Mouse (Mus musculus) forebrain, embryonic 12.5 days (tissue): ENCODE measurements around the gene Asic2. TPM values are rescaled to one million over a fixed set of nuclear protein-coding genes. Genes with fewer than 3 reads are reported as not detected.
A peak's percentile ranks its signal among the peaks of the same experiment; 100 is the strongest.

Experiments
- ATAC-seq: fragments of 200-750 bp; cut with Nextera tagmentation; 2 replicates; pipeline ENCODE4 v1.8.0; 2017; ENCODE audit warnings: moderate TSS enrichment; ENCODE audit not compliant: low FRiP score
- H3K27ac ChIP-seq: fragments of 300-500 bp; sonication (generic); 2 replicates; pipeline ENCODE4 v1.5.1; 2016; ENCODE audit warnings: mild to moderate bottlenecking
- H3K27me3 ChIP-seq: fragments of 300-500 bp; sonication (generic); 2 replicates; pipeline ENCODE4 v1.6.1; 2016; ENCODE audit warnings: mild to moderate bottlenecking
- H3K36me3 ChIP-seq: fragments of 300-500 bp; sonication (generic); replicated peaks from 2 replicates; pipeline ENCODE4 v1.6.1; 2016; ENCODE audit warnings: mild to moderate bottlenecking
- H3K4me1 ChIP-seq: fragments of 300-500 bp; sonication (generic); 2 replicates; pipeline ENCODE4 v1.6.1; 2016
- H3K4me2 ChIP-seq: fragments of 300-500 bp; sonication (generic); 2 replicates; pipeline ENCODE4 v1.6.1; 2016; ENCODE audit warnings: mild to moderate bottlenecking, moderate library complexity
- H3K4me3 ChIP-seq: fragments of 300-500 bp; sonication (generic); replicated peaks from 2 replicates; pipeline ENCODE4 v1.5.1; 2016; ENCODE audit warnings: mild to moderate bottlenecking
- H3K9ac ChIP-seq: fragments of 300-500 bp; sonication (generic); 2 replicates; pipeline ENCODE4 v1.6.1; 2016; ENCODE audit warnings: mild to moderate bottlenecking
- H3K9me3 ChIP-seq: fragments of 300-500 bp; sonication (generic); 2 replicates; pipeline ENCODE4 v1.6.1; 2016
- WGBS: fragments of 180-500 bp; shearing (Covaris S2); methylation state at CpG from one replicate; pipeline ENCODE4 v1.1.7; 2016; 5-methylcytosine and 5-hydroxymethylcytosine counted together
- polyA plus RNA-seq: library from polyadenylated mRNA; unstranded; fragments of >200 nt; fragmentation: Nextera tagmentation; extraction: Ambion mirVana; gene quantifications from 2 replicates; pipeline ENCODE4 v1.2.1, GENCODE M21; 2016

The Asic2 gene
- polyA plus RNA-seq, 1 experiment from 2014 or later = 3.3 TPM

DNA sequence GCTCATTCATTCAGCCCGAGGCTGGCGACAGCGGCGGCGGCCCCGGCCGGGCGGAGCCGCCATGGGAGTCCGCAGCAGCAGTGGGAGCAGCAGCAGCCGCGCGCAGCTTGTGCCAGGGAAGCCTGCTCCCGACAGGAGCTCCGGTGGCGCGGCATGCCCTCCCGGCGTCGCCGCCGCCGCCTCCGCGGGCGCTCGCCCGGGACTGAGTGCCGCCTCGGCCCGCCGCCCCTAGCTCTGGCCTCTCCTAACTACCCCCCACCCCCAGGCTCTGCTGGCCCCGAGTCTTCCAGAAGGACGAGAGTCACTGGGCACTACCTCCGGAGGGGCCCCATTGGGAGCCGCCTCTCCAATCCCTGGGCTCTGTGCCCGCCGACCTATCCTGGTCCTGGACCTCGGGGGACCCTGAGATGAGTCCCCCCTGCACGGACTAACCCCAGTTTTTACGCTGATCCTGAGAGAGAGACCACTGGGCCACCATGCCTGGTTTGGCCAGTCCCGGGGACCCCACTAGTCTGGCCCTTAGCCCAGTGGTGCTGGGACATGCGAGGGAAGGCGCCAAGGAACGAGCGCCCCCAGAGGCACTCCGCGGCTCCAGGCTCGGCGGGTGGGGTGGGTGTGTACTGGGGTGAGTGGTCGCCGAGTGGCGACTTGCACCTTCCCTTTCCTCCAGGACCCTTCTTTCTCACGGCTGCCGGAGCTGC lies 815.6 kb downstream of the Asic2 start:
- H3K4me1 ChIP-seq = peaks cover 26% of the 10 kb centered on the region
- peaks cover 60% of the 10 kb centered on the region for H3K27me3 ChIP-seq
- H3K27ac ChIP-seq = peak overlapping the region; percentile 65; the same call in 1 of the 2 replicates
- peak overlapping the region; percentile 90 for H3K4me2 ChIP-seq
- peak overlapping the region; percentile 69 for H3K9ac ChIP-seq
- H3K4me3 ChIP-seq = peak overlapping the region; percentile 68
- H3K9me3 ChIP-seq = no peaks in the 10 kb centered on the region
- no peaks in the 10 kb centered on the region for H3K36me3 ChIP-seq
- peak; percentile 84 for ATAC-seq
- under 1% methylated on average over 52 of the region's 55 CpGs for WGBS

DNA sequence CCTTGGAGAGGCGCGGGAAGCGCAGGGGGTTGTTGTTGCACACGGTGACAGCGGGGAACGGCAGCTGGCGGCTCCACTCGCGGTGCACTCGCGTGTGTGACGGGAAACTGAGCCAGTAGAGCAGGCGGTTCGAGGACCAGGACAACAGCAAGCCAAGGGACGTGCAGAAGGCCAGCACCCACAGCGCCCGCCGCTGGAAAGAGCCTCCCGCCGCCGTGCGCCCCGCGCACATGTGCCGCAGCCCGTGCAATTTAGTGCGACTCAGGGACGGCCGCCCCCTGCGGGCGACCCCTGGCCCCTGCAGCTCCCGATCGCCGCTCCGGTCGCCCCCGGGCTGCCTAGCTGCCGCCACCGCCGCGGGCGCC lies 816.3 kb downstream of the Asic2 start:
- Histone ChIP-seq H3K4me1 (peaks cover 26% of the 10 kb centered on the region), H3K27me3 (peaks cover 58% of the 10 kb centered on the region), H3K9ac (peak overlapping the region; percentile 69), H3K4me3 (peak overlapping the region; percentile 68), H3K9me3 (no peaks in the 10 kb centered on the region), H3K4me2 (peak overlapping the region; percentile 90), H3K36me3 (no peaks in the 10 kb centered on the region), H3K27ac (no peak overlapping the region)
- peak; percentile 60 for ATAC-seq
- WGBS = under 1% methylated on average over 34 of the region's 42 CpGs

DNA sequence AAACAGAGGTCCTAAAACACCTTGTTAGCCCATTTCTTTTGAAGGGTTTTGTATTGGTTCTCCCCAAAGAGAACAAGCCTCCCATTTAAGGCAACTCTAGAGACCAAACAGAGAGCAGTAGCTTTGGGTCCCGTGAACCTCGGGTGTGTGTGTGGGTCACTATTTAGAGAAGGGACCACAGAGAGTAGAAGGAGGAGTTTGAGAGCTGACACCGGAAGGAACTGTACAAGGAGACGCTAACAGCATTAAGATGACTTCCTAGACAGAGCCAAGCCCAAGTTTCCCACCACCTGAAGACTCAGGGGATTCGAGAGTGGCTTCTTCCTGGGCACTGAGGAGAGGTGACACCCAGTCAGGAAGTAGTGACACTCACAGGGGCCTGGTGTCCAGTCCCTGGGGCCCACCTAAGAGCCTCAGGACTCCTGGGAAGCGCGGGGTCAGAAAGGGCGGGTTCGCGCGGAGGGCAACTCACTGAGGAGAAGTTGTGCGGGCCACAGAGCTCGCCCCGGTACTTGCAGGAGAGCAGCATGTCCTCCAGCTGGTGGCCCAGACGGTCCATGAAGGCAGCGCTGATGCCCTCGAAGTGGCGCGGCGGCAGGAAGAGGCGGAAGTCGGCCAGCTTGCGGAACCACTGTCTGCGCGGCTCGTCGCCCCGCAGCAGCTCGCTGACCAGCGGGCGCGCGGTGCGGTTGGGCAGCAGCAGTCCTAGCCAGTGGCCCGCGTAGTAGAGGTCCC lies 816.8 kb downstream of the Asic2 start:
- Histone ChIP-seq H3K4me3 (peak overlapping the region; percentile 68), H3K27ac (no peak overlapping the region), H3K4me2 (peak overlapping the region; percentile 90), H3K27me3 (peaks cover 58% of the 10 kb centered on the region), H3K4me1 (peaks cover 26% of the 10 kb centered on the region), H3K9me3 (no peaks in the 10 kb centered on the region), H3K36me3 (no peaks in the 10 kb centered on the region), H3K9ac (peak overlapping the region; percentile 69)
- ATAC-seq = peak; percentile 17; the same call in 1 of the 2 replicates
- WGBS = 7% methylated on average over 30 of the region's 36 CpGs

DNA sequence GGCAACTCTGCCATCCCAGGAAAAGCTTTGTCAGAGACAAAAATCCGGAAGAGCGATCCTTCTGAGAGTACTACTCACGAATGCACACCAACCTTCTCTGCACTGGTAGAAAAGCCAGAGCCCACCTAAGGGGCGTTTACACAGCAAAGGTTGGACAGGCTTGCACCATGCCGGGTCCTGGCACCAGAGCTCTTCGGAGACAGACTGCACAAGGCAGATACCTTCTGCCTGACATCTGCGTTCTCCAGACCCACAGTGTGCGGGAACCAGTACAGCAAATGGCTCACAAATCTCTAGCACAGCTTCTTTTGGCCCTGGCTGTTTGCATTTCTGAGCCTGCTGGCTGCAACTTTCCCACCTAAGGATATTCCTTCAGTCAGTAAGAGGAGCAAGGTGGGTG lies 817.6 kb downstream of the Asic2 start:
- H3K4me3 ChIP-seq = no peak overlapping the region
- ATAC-seq = no peak
- H3K9me3 ChIP-seq = no peaks in the 10 kb centered on the region
- no peak overlapping the region for H3K4me2 ChIP-seq
- no peak overlapping the region for H3K27ac ChIP-seq
- H3K4me1 ChIP-seq = peaks cover 26% of the 10 kb centered on the region
- no peaks in the 10 kb centered on the region for H3K36me3 ChIP-seq
- H3K27me3 ChIP-seq = peaks cover 50% of the 10 kb centered on the region
- WGBS = 82% methylated on average over 8 of the region's 8 CpGs
- H3K9ac ChIP-seq = no peak overlapping the region

DNA sequence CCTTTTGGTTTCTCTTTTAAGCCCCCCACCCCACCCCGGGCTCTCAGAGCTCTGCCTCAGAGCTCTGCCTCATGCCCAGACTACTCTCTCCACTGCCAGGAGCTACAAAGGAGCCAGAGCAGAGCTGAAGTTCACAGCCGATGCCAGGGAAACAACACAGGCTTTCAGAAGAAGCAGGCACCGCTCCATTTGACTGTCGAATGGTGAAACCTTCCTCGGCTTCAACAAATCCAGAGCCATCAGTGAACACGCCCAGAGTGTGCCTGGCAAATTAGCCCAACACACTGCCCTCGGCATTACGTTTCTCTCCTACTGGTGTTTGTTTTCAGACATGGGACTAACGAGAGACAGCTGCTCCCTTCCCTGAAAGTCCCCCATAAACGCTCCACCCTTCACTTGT lies 819.8 kb downstream of the Asic2 start:
- H3K9me3 ChIP-seq = no peaks in the 10 kb centered on the region
- H3K36me3 ChIP-seq = no peaks in the 10 kb centered on the region
- H3K4me2 ChIP-seq = no peak overlapping the region
- peaks cover 29% of the 10 kb centered on the region for H3K27me3 ChIP-seq
- H3K27ac ChIP-seq = no peak overlapping the region
- 62% methylated on average over 10 of the region's 10 CpGs for WGBS
- H3K4me3 ChIP-seq = no peak overlapping the region
- no peak for ATAC-seq
- no peak overlapping the region for H3K9ac ChIP-seq
- H3K4me1 ChIP-seq = peaks cover 18% of the 10 kb centered on the region; the same call in 1 of the 2 replicates

DNA sequence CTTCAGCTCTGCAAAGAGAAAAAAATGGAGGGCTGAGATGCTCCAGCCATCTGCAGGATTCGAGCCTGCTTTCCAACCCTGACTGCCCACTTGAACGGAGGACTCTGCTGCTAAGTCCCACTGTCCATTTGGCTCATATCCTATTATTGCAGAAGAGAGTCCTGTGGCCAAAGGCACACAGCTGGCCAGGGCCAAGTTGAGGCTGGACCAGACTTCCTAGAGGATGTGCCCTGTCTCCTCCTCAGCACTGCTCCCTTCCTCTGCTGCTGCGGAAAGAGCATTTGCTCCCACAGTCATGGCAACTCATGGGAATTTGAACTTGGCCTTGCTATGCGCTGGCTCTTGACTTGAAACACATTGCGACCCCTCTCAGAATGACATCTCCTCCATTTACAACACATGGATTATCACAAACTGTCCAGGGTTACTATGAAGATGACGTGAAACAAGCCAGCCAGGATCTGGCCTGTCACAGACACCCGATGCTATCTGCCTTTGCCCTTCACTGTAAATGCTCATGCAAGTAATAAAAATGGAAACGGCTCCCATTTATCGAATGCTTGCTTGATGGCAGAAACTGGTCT lies 821.6 kb downstream of the Asic2 start:
- Histone ChIP-seq H3K27ac (no peak overlapping the region), H3K9ac (no peak overlapping the region), H3K36me3 (no peaks in the 10 kb centered on the region), H3K4me3 (no peak overlapping the region), H3K4me2 (no peak overlapping the region), H3K9me3 (no peaks in the 10 kb centered on the region), H3K4me1 (peaks cover 5% of the 10 kb centered on the region; the same call in 1 of the 2 replicates), H3K27me3 (peaks cover 21% of the 10 kb centered on the region)
- WGBS = 92% methylated on average over 9 of the region's 9 CpGs
- ATAC-seq = no peak

DNA sequence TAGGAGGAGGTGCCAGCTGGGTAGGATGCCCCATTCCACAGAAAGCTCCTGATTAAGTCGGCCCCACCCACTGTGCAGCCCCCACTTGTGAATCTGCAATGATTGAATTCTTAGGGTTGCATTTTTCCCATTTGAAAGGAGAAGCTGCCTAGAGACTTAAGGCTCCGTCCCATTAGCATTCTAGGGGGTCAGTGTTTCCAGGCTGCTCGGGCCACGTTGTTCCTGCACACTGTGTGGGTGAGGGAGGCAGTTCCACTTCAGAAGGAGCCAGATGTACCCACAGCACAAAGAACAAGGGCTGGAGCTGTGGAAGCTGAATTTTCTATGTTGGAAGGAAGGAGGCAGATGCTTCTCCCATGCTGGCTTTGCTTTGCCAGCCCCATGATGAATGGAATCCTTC lies 833.1 kb downstream of the Asic2 start:
- H3K27ac ChIP-seq = no peak overlapping the region
- no peaks in the 10 kb centered on the region for H3K27me3 ChIP-seq
- 34% methylated on average over 4 of the region's 4 CpGs for WGBS

DNA sequence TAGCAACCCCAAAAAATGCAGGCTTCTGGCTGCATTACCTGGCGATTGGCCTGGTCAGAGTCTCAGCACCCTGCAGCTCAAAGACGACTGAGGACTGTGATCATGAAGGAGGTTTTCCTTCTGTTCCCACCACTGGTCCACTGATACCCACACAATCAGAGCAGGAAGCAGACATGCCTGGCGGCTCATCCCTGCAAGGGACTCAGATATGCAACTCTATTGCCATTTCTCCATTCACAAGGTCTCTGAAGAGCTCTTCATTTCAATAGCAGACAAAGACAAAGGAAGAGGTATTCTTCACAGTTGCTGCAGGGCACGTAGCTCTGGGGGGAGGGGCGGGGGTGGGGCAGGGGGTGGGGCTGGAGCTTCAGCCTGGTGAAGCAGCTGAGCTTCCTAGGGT lies 834.3 kb downstream of the Asic2 start:
- H3K9ac ChIP-seq = no peak overlapping the region
- no peak overlapping the region for H3K27ac ChIP-seq
- H3K4me1 ChIP-seq = peaks cover 15% of the 10 kb centered on the region
- 15% methylated on average over 5 of the region's 5 CpGs for WGBS
- H3K4me3 ChIP-seq = no peak overlapping the region
- H3K27me3 ChIP-seq = no peaks in the 10 kb centered on the region
- no peak for ATAC-seq
- H3K9me3 ChIP-seq = no peaks in the 10 kb centered on the region
- H3K4me2 ChIP-seq = no peak overlapping the region; the same call in 1 of the 2 replicates
- H3K36me3 ChIP-seq = no peaks in the 10 kb centered on the region

More for the DNA sequence above, 833.1 kb downstream of the Asic2 start:
- ATAC-seq = no peak
- H3K9ac ChIP-seq = no peak overlapping the region
- no peak overlapping the region for H3K4me2 ChIP-seq
- H3K4me1 ChIP-seq = peaks cover 15% of the 10 kb centered on the region
- no peaks in the 10 kb centered on the region for H3K36me3 ChIP-seq
- H3K9me3 ChIP-seq = no peaks in the 10 kb centered on the region
- H3K4me3 ChIP-seq = no peak overlapping the region

DNA sequence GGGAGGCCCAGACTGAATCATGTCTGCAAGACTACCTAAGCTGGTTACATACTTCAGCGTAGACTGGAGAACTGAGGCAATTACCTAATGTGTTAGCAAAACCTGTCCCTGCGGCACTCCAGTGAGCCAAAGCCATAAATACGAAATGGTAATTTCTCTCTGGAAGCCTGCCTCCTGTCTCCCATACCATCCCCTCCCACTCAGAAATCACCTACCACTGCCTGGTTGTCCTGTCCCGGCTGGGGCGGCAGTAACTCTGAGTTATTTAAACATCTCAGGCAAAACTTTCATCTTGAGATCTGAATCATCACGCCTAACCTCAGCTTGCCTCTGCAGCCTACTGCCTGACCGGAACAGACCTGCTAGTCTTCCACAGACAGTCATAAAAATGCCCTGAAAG lies 835.6 kb downstream of the Asic2 start:
- no peak overlapping the region for H3K9ac ChIP-seq
- no peak for ATAC-seq
- H3K27ac ChIP-seq = no peak overlapping the region
- no peak overlapping the region for H3K4me2 ChIP-seq
- H3K4me1 ChIP-seq = peaks cover 15% of the 10 kb centered on the region
- no peaks in the 10 kb centered on the region for H3K27me3 ChIP-seq
- no peaks in the 10 kb centered on the region for H3K9me3 ChIP-seq
- WGBS = 96% methylated on average over 7 of the region's 7 CpGs
- H3K36me3 ChIP-seq = no peaks in the 10 kb centered on the region
- H3K4me3 ChIP-seq = no peak overlapping the region

DNA sequence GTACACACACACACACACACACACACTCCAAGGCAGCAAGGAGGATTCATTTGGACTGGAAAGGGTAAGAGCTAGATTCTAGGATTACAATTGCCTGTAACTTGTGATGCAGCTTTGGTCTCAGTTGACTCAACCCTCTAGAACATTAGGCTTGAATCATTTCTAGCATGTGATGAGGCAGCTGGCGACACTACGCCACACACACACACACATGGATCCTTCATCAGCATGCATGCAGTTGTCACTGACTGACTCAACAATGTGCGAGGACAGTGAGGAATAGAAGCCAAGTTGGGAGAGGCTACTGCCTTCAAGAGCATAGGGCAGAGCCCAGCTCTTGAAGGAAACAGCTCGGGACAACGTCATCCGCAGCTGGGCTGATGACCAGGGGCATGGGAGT lies 843.9 kb downstream of the Asic2 start:
- ATAC-seq = no peak
- no peak overlapping the region for H3K4me3 ChIP-seq
- H3K27ac ChIP-seq = no peak overlapping the region
- H3K36me3 ChIP-seq = no peaks in the 10 kb centered on the region
- no peak overlapping the region for H3K9ac ChIP-seq
- no peaks in the 10 kb centered on the region for H3K27me3 ChIP-seq
- no peaks in the 10 kb centered on the region for H3K9me3 ChIP-seq
- no peak overlapping the region for H3K4me2 ChIP-seq
- WGBS = 90% methylated on average over 6 of the region's 6 CpGs
- H3K4me1 ChIP-seq = peaks cover 11% of the 10 kb centered on the region; the same call in 1 of the 2 replicates

DNA sequence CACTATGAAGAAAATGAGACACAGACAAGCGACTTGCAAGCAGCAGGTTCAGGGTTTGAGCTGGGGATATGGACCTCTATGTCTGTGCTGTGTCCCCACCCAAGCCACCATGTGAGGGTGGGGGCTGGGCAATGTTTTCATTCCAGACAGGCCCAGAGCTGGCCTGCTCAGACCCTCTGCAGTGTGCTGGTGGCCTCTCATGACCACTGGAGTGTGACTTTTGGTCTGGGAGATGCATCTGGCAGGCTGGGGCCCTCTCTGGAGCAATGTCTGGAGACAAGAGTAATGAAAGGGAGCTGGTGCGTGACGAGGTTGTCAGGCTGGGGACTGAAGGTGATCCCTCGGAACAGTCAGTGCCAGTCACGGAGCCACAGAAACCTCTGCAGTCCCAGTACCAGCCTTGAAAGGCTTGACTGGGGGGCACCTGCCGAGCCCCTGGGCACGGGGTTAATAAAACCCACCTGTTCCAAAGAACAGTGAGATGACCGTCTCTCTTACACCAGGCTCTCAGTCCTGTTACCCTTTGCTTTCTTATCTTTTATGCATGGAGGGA lies 848.2 kb downstream of the Asic2 start:
- Histone ChIP-seq H3K4me3 (no peak overlapping the region), H3K27ac (no peak overlapping the region), H3K36me3 (no peaks in the 10 kb centered on the region), H3K27me3 (no peaks in the 10 kb centered on the region), H3K4me1 (peaks cover 16% of the 10 kb centered on the region; the same call in 1 of the 2 replicates), H3K4me2 (no peak overlapping the region), H3K9me3 (no peaks in the 10 kb centered on the region), H3K9ac (no peak overlapping the region)
- WGBS = 66% methylated on average over 8 of the region's 8 CpGs
- no peak for ATAC-seq

DNA sequence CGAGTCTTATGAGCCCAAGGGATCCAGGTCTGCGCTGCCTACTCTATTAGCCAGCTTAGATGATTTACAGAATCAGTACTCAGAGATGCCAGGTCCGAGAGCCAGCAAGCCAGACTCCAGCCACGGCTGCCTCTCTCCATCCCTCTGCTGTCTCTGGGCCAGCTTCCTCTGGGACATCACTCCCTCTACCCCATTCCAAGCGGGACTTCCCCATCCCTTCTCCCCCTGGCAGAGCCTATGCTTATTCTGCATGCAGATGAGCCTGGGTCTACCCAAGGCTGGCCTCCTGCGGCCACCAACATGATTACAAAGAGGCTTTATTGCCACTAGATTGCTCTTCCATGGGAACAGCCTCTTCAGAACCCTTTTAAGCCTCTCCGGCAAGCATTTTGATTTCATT lies 850.2 kb downstream of the Asic2 start:
- 50% methylated on average over 7 of the region's 7 CpGs for WGBS
- no peak for ATAC-seq
- no peak overlapping the region for H3K9ac ChIP-seq
- no peak overlapping the region for H3K4me2 ChIP-seq
- H3K4me3 ChIP-seq = no peak overlapping the region
- no peaks in the 10 kb centered on the region for H3K27me3 ChIP-seq
- no peaks in the 10 kb centered on the region for H3K36me3 ChIP-seq
- H3K27ac ChIP-seq = no peak overlapping the region
- H3K9me3 ChIP-seq = no peaks in the 10 kb centered on the region
- H3K4me1 ChIP-seq = peaks cover 16% of the 10 kb centered on the region; the same call in 1 of the 2 replicates
